Mouse (Mus musculus) heart, adult 8-10 months (tissue): ENCODE results near the gene Psmc3ip. TPM values are rescaled to one million over a fixed set of nuclear protein-coding genes. Genes with fewer than 3 reads are reported as not detected.
A peak's percentile ranks its signal among the peaks of the same experiment; 100 is the strongest.

Source experiments
- DNase-seq: peaks from one replicate; pipeline ENCODE4 v3.0.0; 2022; ENCODE audit warnings: low spot score
- microRNA-seq: library from miRNA; unstranded; fragments of <30 nt; microRNA quantifications from one replicate; pipeline ENCODE4 v1.2.0, GENCODE M21; 2022
- total RNA-seq, 4 experiments: library from RNA; stranded (reverse); gene quantifications; 2 replicates each; pipeline ENCODE4 v1.2.4; 2022

Gene Psmc3ip
- total RNA-seq, 4 experiments from 2014 or later = 2.3 to 3.1 (median 2.8) TPM

DNA sequence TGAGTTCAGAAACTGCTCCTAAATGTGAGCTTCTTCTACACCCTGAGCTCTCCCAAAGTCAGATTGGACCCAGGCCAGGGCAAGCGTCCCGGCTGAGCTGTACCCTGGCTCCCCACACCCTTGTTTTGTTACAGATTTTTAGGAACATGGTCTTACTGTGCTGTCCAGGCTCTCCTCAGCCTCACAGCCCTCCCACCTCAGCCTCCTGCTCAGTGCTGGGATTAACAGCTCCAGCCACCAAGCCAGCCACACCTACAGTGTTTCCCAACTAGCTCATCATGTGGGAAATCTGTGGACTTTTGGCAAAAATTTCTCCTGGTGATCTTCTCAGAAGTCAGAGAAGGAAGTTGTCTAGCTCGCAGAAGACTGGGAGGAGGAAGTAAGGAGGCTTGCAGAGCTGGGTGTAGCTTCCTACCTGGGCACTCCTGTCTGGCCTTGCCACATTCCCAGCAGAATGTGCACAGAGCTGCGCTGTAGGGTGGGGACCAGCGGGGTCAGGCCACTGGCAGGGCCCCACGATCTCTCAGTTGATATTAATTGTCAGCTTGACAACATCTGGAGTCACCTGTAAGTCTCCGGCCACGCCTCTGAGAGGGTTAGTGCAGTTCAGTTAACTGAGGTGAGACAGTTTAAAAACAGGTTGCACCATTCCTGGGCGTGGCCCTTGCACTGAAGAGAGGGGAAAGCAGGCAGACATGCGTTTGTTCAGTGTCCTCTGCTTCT, 42.3 kb downstream of the Psmc3ip start:
- peak; percentile 50 for DNase-seq

DNA sequence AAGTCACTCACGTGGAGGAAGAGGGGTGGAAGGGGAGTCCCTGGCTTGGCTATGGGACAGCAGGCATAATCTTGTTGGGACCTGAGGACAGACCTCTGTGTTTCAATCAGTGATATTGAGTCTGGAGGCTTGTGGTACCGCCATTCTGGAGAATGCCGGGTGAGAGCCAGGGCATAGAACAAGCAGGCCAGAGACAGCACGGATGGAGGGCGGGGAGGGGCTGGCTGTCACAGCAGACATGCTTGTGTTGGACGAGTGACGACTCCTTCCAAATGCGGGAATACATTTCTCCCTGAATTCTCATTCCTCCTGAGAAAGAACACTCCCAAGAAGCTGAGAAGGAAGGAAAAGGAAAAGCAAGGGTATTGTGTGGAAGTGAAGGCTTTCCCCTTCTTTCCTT, 43.6 kb downstream of the Psmc3ip start:
- no peak for DNase-seq

- no peak for DNase-seq
Observed at GRCm38 (mm10) chr11:101051051-101051493, 44.2 kb downstream of the Psmc3ip start.

DNA sequence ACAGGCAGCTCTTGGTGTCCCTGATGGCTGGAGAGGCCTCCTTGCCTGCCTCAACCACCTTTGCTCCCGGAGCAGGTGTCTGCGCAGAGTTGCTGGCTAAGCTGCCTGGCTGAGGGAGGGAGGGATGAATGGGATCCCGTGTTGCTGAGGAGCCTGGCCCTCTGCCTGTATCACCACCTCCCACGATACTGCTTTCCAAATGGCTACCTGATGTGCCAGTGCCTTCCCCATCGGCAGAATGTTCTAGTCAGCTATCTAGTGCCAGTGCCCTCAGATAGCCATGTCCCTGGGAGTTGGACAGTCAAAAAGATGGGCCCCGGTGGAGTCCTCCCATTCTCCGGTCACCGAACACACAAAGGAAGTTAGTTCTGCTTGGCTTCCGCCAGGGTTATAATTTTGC, 44.9 kb downstream of the Psmc3ip start:
- DNase-seq = no peak

DNA sequence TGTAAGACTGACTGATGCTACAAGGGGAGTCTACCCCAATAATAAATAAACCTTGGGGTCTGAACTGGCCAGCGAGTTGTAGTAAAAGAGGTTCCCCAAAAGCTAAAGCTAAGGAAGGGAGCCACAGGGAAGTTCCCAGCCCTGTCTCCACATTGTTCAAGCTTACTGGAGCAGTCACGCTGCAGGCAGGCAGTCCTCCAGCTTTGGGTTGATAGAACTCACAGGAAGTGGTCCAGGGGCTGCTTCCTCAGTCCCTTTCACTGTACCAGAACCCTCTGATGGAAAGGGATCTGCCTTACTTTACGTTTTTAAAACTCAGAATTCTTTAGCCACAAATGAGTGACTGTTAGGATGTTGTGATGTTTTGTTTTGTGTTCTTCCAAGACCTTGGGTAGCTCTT, 47.7 kb downstream of the Psmc3ip start:
- no peak for DNase-seq

GRCm38 (mm10) chr11:101046440-101046839, 48.8 kb downstream of the Psmc3ip start:
- no peak for DNase-seq

DNA sequence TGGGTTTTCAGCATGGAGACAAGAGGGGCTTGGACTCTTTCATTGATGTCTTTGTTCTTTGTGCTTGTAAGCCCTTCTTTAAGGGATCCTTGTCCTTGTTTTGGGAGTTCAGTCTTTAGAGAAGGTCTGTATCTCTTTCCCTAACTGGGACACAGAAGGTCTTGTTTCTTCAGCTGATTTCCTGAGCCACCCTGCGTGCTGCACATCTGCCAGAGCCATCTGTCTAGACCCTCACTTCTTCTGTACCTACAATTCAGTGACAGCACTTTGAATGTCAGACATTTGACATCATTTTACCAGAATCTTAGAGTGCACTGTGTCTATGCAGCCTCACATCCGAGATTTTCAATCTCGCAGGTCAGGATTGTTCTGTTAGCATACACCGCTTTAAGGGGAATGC, 49.4 kb downstream of the Psmc3ip start:
- DNase-seq = no peak

Small RNAs within 50 kb of the gene (microRNA-seq; reads per million reads assigned to microRNA genes)
- not detected for gene Gm27626

Other genes with a start within 250 kb of the Psmc3ip start
- 10 to 100 TPM; 57.2 to 64.8 (median 62.7) TPM for gene Stat5b, start 244.7 kb downstream of the Psmc3ip start, total RNA-seq
- gene Stat5a, start 236.1 kb downstream of the Psmc3ip start, total RNA-seq = 10 to 100 TPM; 16.5 to 26.5 (median 21.6) TPM
- gene Stat3, start 155.9 kb downstream of the Psmc3ip start, total RNA-seq = 100 to 1,000 TPM in 1 of 4 experiments, 10 to 100 TPM in 3; 76.6 to 108 (median 91.0) TPM
- gene Cavin1, start 124.5 kb downstream of the Psmc3ip start, total RNA-seq = 100 to 1,000 TPM; 190 to 247 (median 212) TPM
- 100 to 1,000 TPM in 1 of 4 experiments, 10 to 100 TPM in 3; 85.0 to 100 (median 88.9) TPM for gene Atp6v0a1, start 86.0 kb downstream of the Psmc3ip start, total RNA-seq
- gene Naglu, start 25.4 kb downstream of the Psmc3ip start, total RNA-seq = 10 to 100 TPM in 1 of 4 experiments, 1 to 10 TPM in 3; 7.3 to 10.1 (median 7.8) TPM
- 1 to 10 TPM in 1 of 4 experiments, under 1 TPM in 3; 0.22 to 1.5 (median 0.52) TPM for gene Hsd17b1, start 17.0 kb downstream of the Psmc3ip start, total RNA-seq
- gene Coasy, start 12.9 kb downstream of the Psmc3ip start, total RNA-seq = 10 to 100 TPM; 14.5 to 21.0 (median 17.6) TPM
- 10 to 100 TPM; 15.5 to 24.4 (median 20.0) TPM for gene Mlx, start 8.2 kb downstream of the Psmc3ip start, total RNA-seq
- gene Retreg3, start 24.5 kb upstream of the Psmc3ip start, total RNA-seq = 10 to 100 TPM; 26.5 to 31.2 (median 29.0) TPM
- 10 to 100 TPM; 23.2 to 27.3 (median 25.4) TPM for gene Tubg1, start 24.5 kb upstream of the Psmc3ip start, total RNA-seq
- gene Tubg2, start 60.5 kb upstream of the Psmc3ip start, total RNA-seq = 1 to 10 TPM; 2.7 to 4.9 (median 3.0) TPM
- gene Cntnap1, start 75.1 kb upstream of the Psmc3ip start, total RNA-seq = 1 to 10 TPM; 1.1 to 2.9 (median 1.5) TPM
- 10 to 100 TPM; 23.4 to 29.9 (median 28.1) TPM for gene Plekhh3, start 75.9 kb upstream of the Psmc3ip start, total RNA-seq
- under 1 TPM in 2 of 4 experiments, not detected in 2; 0.14 to 0.19 TPM for gene Ccr10, start 80.0 kb upstream of the Psmc3ip start, total RNA-seq
- gene Ezh1, start 131.0 kb upstream of the Psmc3ip start, total RNA-seq = 10 to 100 TPM; 28.6 to 37.3 (median 31.7) TPM
- 10 to 100 TPM; 60.8 to 93.6 (median 83.9) TPM for gene Ramp2, start 150.6 kb upstream of the Psmc3ip start, total RNA-seq
- 100 to 1,000 TPM in 3 of 4 experiments, 10 to 100 TPM in 1; 88.4 to 109 (median 104) TPM for gene Vps25, start 158.3 kb upstream of the Psmc3ip start, total RNA-seq
- 10 to 100 TPM in 3 of 4 experiments, 1 to 10 TPM in 1; 7.6 to 16.6 (median 14.2) TPM for gene Wnk4, start 165.1 kb upstream of the Psmc3ip start, total RNA-seq
- under 1 TPM in 3 of 4 experiments, not detected in 1; 0.14 to 0.29 (median 0.22) TPM for gene Cntd1, start 183.6 kb upstream of the Psmc3ip start, total RNA-seq
- 100 to 1,000 TPM in 2 of 4 experiments, 10 to 100 TPM in 2; 93.0 to 105 (median 98.0) TPM for gene Coa3, start 183.7 kb upstream of the Psmc3ip start, total RNA-seq
- gene Becn1, start 206.8 kb upstream of the Psmc3ip start, total RNA-seq = 100 to 1,000 TPM in 2 of 4 experiments, 10 to 100 TPM in 2; 78.6 to 116 (median 100) TPM
- gene Psme3, start 220.8 kb upstream of the Psmc3ip start, total RNA-seq = 10 to 100 TPM; 66.4 to 85.0 (median 73.6) TPM
- gene Aoc2, start 229.6 kb upstream of the Psmc3ip start, total RNA-seq = 1 to 10 TPM; 1.4 to 1.9 (median 1.7) TPM
- 1 to 10 TPM; 7.1 to 9.2 (median 8.5) TPM for gene Aoc3, start 235.2 kb upstream of the Psmc3ip start, total RNA-seq